Mouse (Mus musculus) hindbrain, embryonic 12.5 days (tissue): ENCODE results near the gene Lrrn2. TPM values are rescaled to one million over a fixed set of nuclear protein-coding genes. Genes with fewer than 3 reads are reported as not detected.

Experiments
- ATAC-seq: fragments of 200-750 bp; cut with Nextera tagmentation; 2 replicates; pipeline ENCODE4 v1.8.0; 2017; ENCODE audit warnings: moderate TSS enrichment; ENCODE audit not compliant: low FRiP score
- H3K27ac ChIP-seq: fragments of 300-500 bp; sonication (generic); 2 replicates; pipeline ENCODE4 v1.5.1; 2016; ENCODE audit warnings: mild to moderate bottlenecking
- H3K27me3 ChIP-seq: fragments of 300-500 bp; sonication (generic); 2 replicates; pipeline ENCODE4 v1.6.1; 2016; ENCODE audit warnings: mild to moderate bottlenecking
- H3K36me3 ChIP-seq: fragments of 300-500 bp; sonication (generic); 2 replicates; pipeline ENCODE4 v1.6.1; 2016; ENCODE audit warnings: mild to moderate bottlenecking
- H3K4me1 ChIP-seq: fragments of 300-500 bp; sonication (generic); 2 replicates; pipeline ENCODE4 v1.6.1; 2016
- H3K4me2 ChIP-seq: fragments of 300-500 bp; sonication (generic); replicated peaks from 2 replicates; pipeline ENCODE4 v1.6.1; 2016; ENCODE audit warnings: mild to moderate bottlenecking
- H3K4me3 ChIP-seq: fragments of 300-500 bp; sonication (generic); 2 replicates; pipeline ENCODE4 v1.5.1; 2016; ENCODE audit warnings: mild to moderate bottlenecking
- H3K9ac ChIP-seq: fragments of 300-500 bp; sonication (generic); 2 replicates; pipeline ENCODE4 v1.6.1; 2016; ENCODE audit warnings: mild to moderate bottlenecking, moderate library complexity
- H3K9me3 ChIP-seq: fragments of 300-500 bp; sonication (generic); replicated peaks from 2 replicates; pipeline ENCODE4 v1.6.1; 2016; ENCODE audit warnings: mild to moderate bottlenecking
- WGBS: fragments of 180-500 bp; shearing (Covaris S2); methylation state at CpG from one replicate; pipeline ENCODE4 v1.1.7; 2016; 5-methylcytosine and 5-hydroxymethylcytosine counted together
- polyA plus RNA-seq: library from polyadenylated mRNA; unstranded; fragments of >200 nt; fragmentation: Nextera tagmentation; extraction: Ambion mirVana; gene quantifications from 2 replicates; pipeline ENCODE4 v1.2.1, GENCODE M21; 2016

The Lrrn2 gene
- polyA plus RNA-seq, 1 experiment from 2014 or later: 17.0 TPM

- 17% methylated on average over 10 of the region's 10 CpGs for WGBS
- Histone ChIP-seq H3K9me3 (no peaks in the 10 kb centered on the region), H3K4me2 (no peak overlapping the region), H3K27ac (peak overlapping the region; percentile 9), H3K4me1 (peaks cover 53% of the 10 kb centered on the region), H3K4me3 (no peak overlapping the region), H3K9ac (peak overlapping the region; percentile 8; the same call in 1 of the 2 replicates), H3K36me3 (no peaks in the 10 kb centered on the region), H3K27me3 (peaks cover 11% of the 10 kb centered on the region)
- no peak; the same call in 1 of the 2 replicates for ATAC-seq
Measured at GRCm38 (mm10) chr1:132918117-132918680, 38.1 kb downstream of the Lrrn2 start.

- ATAC-seq: no peak
- H3K27ac ChIP-seq: no peak overlapping the region
Measured at GRCm38 (mm10) chr1:132919258-132919657, 39.2 kb downstream of the Lrrn2 start.

GRCm38 (mm10) chr1:132921071-132921470 lies 41.0 kb downstream of the Lrrn2 start:
- no peak overlapping the region for H3K9ac ChIP-seq
- no peaks in the 10 kb centered on the region for H3K36me3 ChIP-seq
- 3% methylated on average over 13 of the region's 13 CpGs for WGBS
- no peaks in the 10 kb centered on the region for H3K9me3 ChIP-seq
- peak overlapping the region; percentile 22; the same call in 1 of the 2 replicates for H3K4me2 ChIP-seq
- peaks cover 46% of the 10 kb centered on the region for H3K4me1 ChIP-seq
- H3K27me3 ChIP-seq: peaks cover 11% of the 10 kb centered on the region
- no peak overlapping the region for H3K4me3 ChIP-seq
- peak; percentile 42 for ATAC-seq
- H3K27ac ChIP-seq: peak overlapping the region; percentile 77

More at GRCm38 (mm10) chr1:132919258-132919657, 39.2 kb downstream of the Lrrn2 start:
- Histone ChIP-seq H3K4me3 (no peak overlapping the region), H3K9me3 (no peaks in the 10 kb centered on the region), H3K4me2 (no peak overlapping the region), H3K9ac (no peak overlapping the region), H3K27me3 (peaks cover 11% of the 10 kb centered on the region), H3K36me3 (no peaks in the 10 kb centered on the region), H3K4me1 (peaks cover 51% of the 10 kb centered on the region)
- 82% methylated on average over 8 of the region's 8 CpGs for WGBS

GRCm38 (mm10) chr1:132922257-132922656 lies 42.2 kb downstream of the Lrrn2 start:
- peak overlapping the region; percentile 49; the same call in 1 of the 2 replicates for H3K27ac ChIP-seq
- WGBS: 75% methylated on average over 9 of the region's 9 CpGs
- H3K9me3 ChIP-seq: no peaks in the 10 kb centered on the region
- no peaks in the 10 kb centered on the region for H3K36me3 ChIP-seq
- H3K4me2 ChIP-seq: no peak overlapping the region
- H3K4me1 ChIP-seq: peaks cover 38% of the 10 kb centered on the region
- H3K4me3 ChIP-seq: no peak overlapping the region
- H3K9ac ChIP-seq: no peak overlapping the region
- ATAC-seq: 0 out of 2 replicates have a peak, but pooled peaks have one; percentile 41
- H3K27me3 ChIP-seq: peaks cover 11% of the 10 kb centered on the region

- Histone ChIP-seq H3K27me3 (peaks cover 2% of the 10 kb centered on the region), H3K4me1 (peaks cover 41% of the 10 kb centered on the region), H3K4me3 (no peak overlapping the region), H3K9me3 (no peaks in the 10 kb centered on the region), H3K36me3 (no peaks in the 10 kb centered on the region), H3K4me2 (no peak overlapping the region), H3K27ac (no peak overlapping the region), H3K9ac (no peak overlapping the region)
- ATAC-seq: no peak
- WGBS: 91% methylated on average over 7 of the region's 7 CpGs
Measured at GRCm38 (mm10) chr1:132925270-132925669, 45.2 kb downstream of the Lrrn2 start.

DNA sequence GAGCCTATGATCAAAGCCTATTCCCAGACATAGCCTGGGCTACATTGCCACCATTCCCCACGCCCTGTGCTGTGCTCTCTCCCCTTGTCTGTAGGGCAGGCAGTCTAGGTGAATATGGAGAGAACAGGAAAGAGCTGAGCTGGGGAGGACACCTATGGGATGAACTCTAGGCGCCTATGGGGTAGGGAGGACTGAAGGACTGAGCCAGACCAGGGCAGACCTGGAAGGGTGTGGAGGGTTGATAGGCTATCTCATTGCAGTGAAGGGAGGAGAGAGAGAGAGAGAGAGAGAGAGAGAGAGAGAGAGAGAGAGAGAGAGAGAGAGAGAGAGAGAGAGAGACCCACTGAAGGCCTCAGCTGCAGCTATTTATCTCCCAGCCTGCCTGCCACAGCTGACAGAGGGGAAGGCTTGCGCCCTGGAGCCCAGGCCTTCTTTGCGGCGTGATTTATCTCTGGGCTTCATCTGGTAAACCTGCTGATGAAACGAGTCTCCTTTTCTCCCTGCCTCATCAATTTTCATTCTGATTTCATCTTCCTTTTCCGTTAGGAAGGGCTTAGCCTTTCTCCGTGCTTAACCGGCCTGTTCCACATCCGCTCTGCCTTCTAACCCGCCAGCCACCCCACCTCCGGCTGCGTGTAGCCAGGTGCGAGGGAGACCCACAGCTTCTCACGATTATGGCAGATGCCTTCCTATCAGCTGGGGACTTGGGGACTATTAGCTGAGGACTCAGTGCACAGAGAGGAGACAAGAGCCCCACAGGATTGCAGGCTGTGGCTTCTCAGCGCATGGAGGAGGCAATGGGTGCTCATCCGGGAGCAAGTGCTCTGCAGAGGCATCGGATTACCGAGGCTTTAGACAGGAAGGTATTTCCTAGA lies 48.2 kb downstream of the Lrrn2 start:
- 37% methylated on average over 19 of the region's 19 CpGs for WGBS
- Histone ChIP-seq H3K4me2 (peak overlapping the region; percentile 16; the same call in 1 of the 2 replicates), H3K9me3 (no peaks in the 10 kb centered on the region), H3K27ac (peak overlapping the region; percentile 83), H3K4me3 (no peak overlapping the region), H3K9ac (no peak overlapping the region), H3K36me3 (no peaks in the 10 kb centered on the region), H3K27me3 (no peaks in the 10 kb centered on the region; the same call in 1 of the 2 replicates), H3K4me1 (peaks cover 19% of the 10 kb centered on the region)
- peak; percentile 67 for ATAC-seq

GRCm38 (mm10) chr1:132928907-132929250 lies 48.8 kb downstream of the Lrrn2 start:
- H3K36me3 ChIP-seq: no peaks in the 10 kb centered on the region
- H3K9me3 ChIP-seq: no peaks in the 10 kb centered on the region
- H3K9ac ChIP-seq: no peak overlapping the region
- WGBS: 51% methylated on average over 3 of the region's 3 CpGs
- peaks cover 19% of the 10 kb centered on the region for H3K4me1 ChIP-seq
- no peaks in the 10 kb centered on the region; the same call in 1 of the 2 replicates for H3K27me3 ChIP-seq
- ATAC-seq: peak; percentile 46; the same call in 1 of the 2 replicates
- H3K4me2 ChIP-seq: peak overlapping the region; percentile 16; the same call in 1 of the 2 replicates
- peak overlapping the region; percentile 83 for H3K27ac ChIP-seq
- H3K4me3 ChIP-seq: no peak overlapping the region

- H3K27ac ChIP-seq: no peak overlapping the region
- H3K4me2 ChIP-seq: no peak overlapping the region
- H3K9me3 ChIP-seq: no peaks in the 10 kb centered on the region
- 80% methylated on average over 4 of the region's 4 CpGs for WGBS
- H3K9ac ChIP-seq: no peak overlapping the region
- H3K36me3 ChIP-seq: no peaks in the 10 kb centered on the region
- ATAC-seq: no peak
- no peaks in the 10 kb centered on the region; the same call in 1 of the 2 replicates for H3K27me3 ChIP-seq
- no peak overlapping the region for H3K4me3 ChIP-seq
- H3K4me1 ChIP-seq: peaks cover 26% of the 10 kb centered on the region
Measured at GRCm38 (mm10) chr1:132930291-132930690, 50.2 kb downstream of the Lrrn2 start.

- no peak overlapping the region for H3K4me2 ChIP-seq
- H3K9ac ChIP-seq: no peak overlapping the region
- no peak for ATAC-seq
- H3K27me3 ChIP-seq: no peaks in the 10 kb centered on the region
- peaks cover 3% of the 10 kb centered on the region for H3K36me3 ChIP-seq
- no peak overlapping the region for H3K4me3 ChIP-seq
- 86% methylated on average over 2 of the region's 2 CpGs for WGBS
- H3K9me3 ChIP-seq: no peaks in the 10 kb centered on the region
- no peak overlapping the region for H3K27ac ChIP-seq
- H3K4me1 ChIP-seq: peaks cover 26% of the 10 kb centered on the region
Measured at GRCm38 (mm10) chr1:132932421-132932820, 52.3 kb downstream of the Lrrn2 start.

DNA sequence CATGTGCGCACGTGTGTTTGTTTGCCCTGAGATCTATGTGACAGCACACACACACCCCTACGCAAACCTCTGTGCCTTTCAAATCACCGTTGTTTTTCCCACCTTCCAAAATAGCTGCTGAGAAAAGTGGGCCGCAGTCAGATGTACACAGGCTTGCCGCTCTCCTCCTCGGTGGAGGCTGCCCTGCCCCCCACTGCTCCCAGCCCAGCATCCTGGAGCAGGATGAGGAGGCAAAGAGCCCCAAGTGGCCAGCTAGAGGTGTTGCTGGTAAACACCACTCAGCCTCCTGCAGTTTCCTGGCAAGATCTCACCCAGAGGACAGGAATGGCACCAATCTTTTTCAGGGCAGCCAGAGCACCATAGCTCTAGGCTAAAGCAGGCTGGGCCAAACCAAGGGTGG lies 54.8 kb downstream of the Lrrn2 start:
- ATAC-seq: peak; percentile 74; the same call in 1 of the 2 replicates
- Histone ChIP-seq H3K27me3 (no peaks in the 10 kb centered on the region), H3K27ac (no peak overlapping the region), H3K36me3 (peaks cover 8% of the 10 kb centered on the region), H3K4me1 (peaks cover 12% of the 10 kb centered on the region; the same call in 1 of the 2 replicates), H3K9ac (no peak overlapping the region), H3K9me3 (no peaks in the 10 kb centered on the region), H3K4me2 (no peak overlapping the region), H3K4me3 (no peak overlapping the region)
- WGBS: 21% methylated on average over 5 of the region's 7 CpGs

- H3K27me3 ChIP-seq: no peaks in the 10 kb centered on the region
- peaks cover 8% of the 10 kb centered on the region for H3K36me3 ChIP-seq
- no peak overlapping the region for H3K4me2 ChIP-seq
- no peak overlapping the region for H3K27ac ChIP-seq
- no peak overlapping the region for H3K9ac ChIP-seq
- ATAC-seq: no peak
- H3K9me3 ChIP-seq: no peaks in the 10 kb centered on the region
- H3K4me1 ChIP-seq: peaks cover 7% of the 10 kb centered on the region; the same call in 1 of the 2 replicates
- H3K4me3 ChIP-seq: no peak overlapping the region
- WGBS: 85% methylated on average over 26 of the region's 26 CpGs
Measured at GRCm38 (mm10) chr1:132937296-132938030, 57.4 kb downstream of the Lrrn2 start.

- Histone ChIP-seq H3K27ac (no peak overlapping the region), H3K9ac (no peak overlapping the region), H3K9me3 (no peaks in the 10 kb centered on the region), H3K4me2 (no peak overlapping the region), H3K4me3 (no peak overlapping the region), H3K27me3 (no peaks in the 10 kb centered on the region), H3K36me3 (peaks cover 8% of the 10 kb centered on the region), H3K4me1 (peaks cover 7% of the 10 kb centered on the region; the same call in 1 of the 2 replicates)
- ATAC-seq: no peak
- WGBS: 80% methylated on average over 8 of the region's 8 CpGs
Measured at GRCm38 (mm10) chr1:132938975-132939374, 58.9 kb downstream of the Lrrn2 start.
